Mouse (Mus musculus): Measurements from ENCODE around the gene Gm20814. TPM values are rescaled to one million over a fixed set of nuclear protein-coding genes. Genes with fewer than 3 reads are reported as not detected.
"Not testable (repeated sequence)": the region's sequence is repeated elsewhere in the genome, so short reads cannot be mapped to it uniquely, and the experiment has no call there.

Gene Gm20814
- total RNA-seq (2021) (not detected), polyA plus RNA-seq (2012; rRNA removed) (not detected in 2 replicates)
- long read RNA-seq = 0 reads

GRCm38 (mm10) chrY:75195556-75195955 is at the start of gene Gm20814:
Gm20814 (plus strand) TSS chrY:75195856.
- not testable (repeated sequence) for DNase-seq
